Mouse (Mus musculus) CH12F3 (cell line): ENCODE data around the gene Cfap299.
"Not testable (repeated sequence)": the region's sequence is repeated elsewhere in the genome, so short reads cannot be mapped to it uniquely, and the experiment has no call there.

ENCODE experiments used
- in situ Hi-C: fragments of 300-500 bp; cut with MboI; formaldehyde crosslinking; loops from 2 replicates; pipeline ENCODE4 v1.14.3; 2020; ENCODE audit warnings: low sequenced_read_pairs

The Cfap299 gene

GRCm38 (mm10) chr5:98328848-98329624, at the start of gene Cfap299:
TSS of gene Cfap299 (plus strand) at chr5:98329304.
- in situ Hi-C loops: no loop called here

- in situ Hi-C loops: no loop called here
Observed at GRCm38 (mm10) chr5:98281993-98282392, 47.1 kb upstream of the Cfap299 start.

- in situ Hi-C loops: no loop called here
Observed at GRCm38 (mm10) chr5:98283696-98284478, 45.2 kb upstream of the Cfap299 start.

- in situ Hi-C loops: no loop called here
Observed at GRCm38 (mm10) chr5:98290642-98291041, 38.5 kb upstream of the Cfap299 start.

GRCm38 (mm10) chr5:98292388-98293048, 36.6 kb upstream of the Cfap299 start:
- in situ Hi-C loops: no loop called here

- in situ Hi-C loops: no loop called here
Observed at GRCm38 (mm10) chr5:98293049-98293715, 35.9 kb upstream of the Cfap299 start.

GRCm38 (mm10) chr5:98300079-98300478, 29.0 kb upstream of the Cfap299 start:
- in situ Hi-C loops: no loop called here

GRCm38 (mm10) chr5:98305673-98306072, 23.4 kb upstream of the Cfap299 start:
- in situ Hi-C loops: no loop called here

GRCm38 (mm10) chr5:98306528-98306927, 22.6 kb upstream of the Cfap299 start:
- in situ Hi-C loops: no loop called here

- in situ Hi-C loops: no loop called here
Observed at GRCm38 (mm10) chr5:98326625-98327024, 2.5 kb upstream of the Cfap299 start.

- in situ Hi-C loops: not testable (repeated sequence)
Observed at GRCm38 (mm10) chr5:98343751-98344150, 14.6 kb downstream of the Cfap299 start.

GRCm38 (mm10) chr5:98344581-98344980, 15.5 kb downstream of the Cfap299 start:
- in situ Hi-C loops: no loop called here

GRCm38 (mm10) chr5:98346067-98346466, 17.0 kb downstream of the Cfap299 start:
- in situ Hi-C loops: no loop called here

- in situ Hi-C loops: no loop called here
Observed at GRCm38 (mm10) chr5:98348605-98349004, 19.5 kb downstream of the Cfap299 start.

GRCm38 (mm10) chr5:98359912-98360311, 30.8 kb downstream of the Cfap299 start:
- in situ Hi-C loops: no loop called here

- in situ Hi-C loops: no loop called here
Observed at GRCm38 (mm10) chr5:98360792-98361419, 31.8 kb downstream of the Cfap299 start.

- in situ Hi-C loops: no loop called here
Observed at GRCm38 (mm10) chr5:98363428-98363827, 34.3 kb downstream of the Cfap299 start.

GRCm38 (mm10) chr5:98365340-98365739, 36.2 kb downstream of the Cfap299 start:
- in situ Hi-C loops: no loop called here

GRCm38 (mm10) chr5:98368822-98369221, 39.7 kb downstream of the Cfap299 start:
- in situ Hi-C loops: no loop called here

- in situ Hi-C loops: no loop called here
Observed at GRCm38 (mm10) chr5:98369426-98369825, 40.3 kb downstream of the Cfap299 start.
